Mouse (Mus musculus) heart, embryonic 14.5 days (tissue): ENCODE results near the gene Styx. TPM values are rescaled to one million over a fixed set of nuclear protein-coding genes. Genes with fewer than 3 reads are reported as not detected.

Source experiments
- ATAC-seq: fragments of 200-750 bp; cut with Nextera tagmentation; 2 replicates; pipeline ENCODE4 v1.8.0; 2017; ENCODE audit warnings: low read depth, moderate TSS enrichment; ENCODE audit not compliant: insufficient number of reproducible peaks, insufficient read depth, low FRiP score
- H3K27ac ChIP-seq, 2 experiments: fragments of 200-500 bp in 1 of 2; fragments of 300-500 bp in 1 of 2; sonication (generic) in 1 of 2; replicated peaks in 1 of 2; 2 replicates each; pipeline ENCODE4 v1.5.1; 2012 to 2014; ENCODE audit warnings: low read depth in 2 of 2, low read length in 2 of 2, control low read depth in 1 of 2, mild to moderate bottlenecking in 1 of 2, mixed read lengths in 1 of 2; ENCODE audit not compliant: control insufficient read depth in 1 of 2, insufficient read depth in 1 of 2
- H3K27me3 ChIP-seq: fragments of 300-500 bp; sonication (generic); 2 replicates; pipeline ENCODE4 v1.6.1; 2014; ENCODE audit warnings: mild to moderate bottlenecking, low read length, control low read depth; ENCODE audit not compliant: control insufficient read depth, insufficient read depth
- H3K36me3 ChIP-seq: fragments of 300-500 bp; sonication (generic); 2 replicates; pipeline ENCODE4 v1.6.1; 2014; ENCODE audit warnings: mild to moderate bottlenecking, control low read depth, low read length, mixed read lengths; ENCODE audit not compliant: control insufficient read depth, insufficient read depth
- H3K4me1 ChIP-seq, 2 experiments: fragments of 200-500 bp in 1 of 2; fragments of 300-500 bp in 1 of 2; sonication (generic) in 1 of 2; 2 replicates each; pipeline ENCODE4 v1.6.1; 2012 to 2014; ENCODE audit warnings: low read length in 2 of 2, control low read depth in 1 of 2, mixed read lengths in 1 of 2; ENCODE audit not compliant: control insufficient read depth in 2 of 2, insufficient read depth in 2 of 2
- H3K4me2 ChIP-seq: fragments of 300-500 bp; sonication (generic); 2 replicates; pipeline ENCODE4 v1.6.1; 2014; ENCODE audit warnings: mild to moderate bottlenecking, low read length
- H3K4me3 ChIP-seq, 2 experiments: fragments of 200-500 bp in 1 of 2; fragments of 300-500 bp in 1 of 2; sonication (generic) in 1 of 2; 2 replicates each; pipeline ENCODE4 v1.5.1; 2012 to 2014; ENCODE audit warnings: low read length in 2 of 2, mild to moderate bottlenecking in 2 of 2, control low read depth in 1 of 2, low read depth in 1 of 2, moderate library complexity in 1 of 2; ENCODE audit not compliant: control insufficient read depth in 1 of 2, insufficient read depth in 1 of 2
- H3K9ac ChIP-seq: fragments of 300-500 bp; sonication (generic); 2 replicates; pipeline ENCODE4 v1.6.1; 2014; ENCODE audit warnings: mild to moderate bottlenecking, low read length
- H3K9me3 ChIP-seq: fragments of 300-500 bp; sonication (generic); 2 replicates; pipeline ENCODE4 v1.6.1; 2016; ENCODE audit warnings: low read length, control low read depth; ENCODE audit not compliant: control insufficient read depth
- WGBS: fragments of 180-500 bp; shearing (Covaris S2); extraction: QIAGEN DNeasy Blood & Tissue Kit; methylation state at CpG from one replicate; pipeline ENCODE4 v1.1.7; 2014; 5-methylcytosine and 5-hydroxymethylcytosine counted together
- polyA plus RNA-seq: library from polyadenylated mRNA; unstranded; fragments of >200 nt; fragmentation: Nextera tagmentation; extraction: Ambion mirVana; gene quantifications from 2 replicates; pipeline ENCODE4 v1.2.1, GENCODE M21; 2014

The Styx gene
- polyA plus RNA-seq, 1 experiment from 2014 or later, result 73.9 TPM

- H3K27me3 ChIP-seq, result no peaks in the 10 kb centered on the region
- peaks cover 41% of the 10 kb centered on the region for H3K36me3 ChIP-seq
- no peak overlapping the region for H3K9ac ChIP-seq
- WGBS, result 90% methylated on average over 6 of the region's 6 CpGs
- H3K4me3 ChIP-seq, result no peak overlapping the region
- H3K27ac ChIP-seq, result no peak overlapping the region
- H3K4me2 ChIP-seq, result no peak overlapping the region
- H3K9me3 ChIP-seq, result no peaks in the 10 kb centered on the region
- no peak for ATAC-seq
- no peaks in the 10 kb centered on the region for H3K4me1 ChIP-seq
Measured at GRCm38 (mm10) chr14:45365196-45365587, 14.3 kb downstream of the Styx start.

- H3K27me3 ChIP-seq, result no peaks in the 10 kb centered on the region
- H3K4me3 ChIP-seq, result no peak overlapping the region
- H3K36me3 ChIP-seq, result peaks cover 43% of the 10 kb centered on the region
- H3K4me1 ChIP-seq, result no peaks in the 10 kb centered on the region
- no peak for ATAC-seq
- 90% methylated on average over 3 of the region's 3 CpGs for WGBS
- no peak overlapping the region for H3K27ac ChIP-seq
- H3K4me2 ChIP-seq, result no peak overlapping the region
- H3K9me3 ChIP-seq, result no peaks in the 10 kb centered on the region
- H3K9ac ChIP-seq, result no peak overlapping the region
Measured at GRCm38 (mm10) chr14:45378771-45379170, 27.9 kb downstream of the Styx start.

DNA sequence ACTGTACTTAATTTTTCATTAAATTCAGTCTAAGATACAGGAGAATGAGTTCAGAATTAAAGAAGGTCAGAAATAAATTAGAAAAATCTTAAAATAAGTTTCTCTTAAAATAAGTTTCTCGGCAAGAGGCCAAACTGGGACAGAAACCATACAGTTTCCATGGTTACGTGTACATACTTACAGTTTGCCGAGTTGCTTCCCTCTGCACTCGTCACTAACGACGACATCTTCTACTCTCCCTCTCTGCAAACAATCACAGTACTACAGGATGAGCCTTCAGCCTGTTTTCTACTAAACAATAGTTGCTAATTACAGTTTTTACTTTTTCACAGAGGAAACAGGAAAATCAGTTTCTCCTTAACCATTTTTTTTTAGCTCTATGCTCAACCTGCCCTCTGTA, 29.9 kb downstream of the Styx start:
- Histone ChIP-seq H3K27me3 (no peaks in the 10 kb centered on the region), H3K27ac (no peak overlapping the region), H3K4me2 (no peak overlapping the region), H3K4me1 (no peaks in the 10 kb centered on the region), H3K36me3 (peaks cover 43% of the 10 kb centered on the region), H3K9me3 (no peaks in the 10 kb centered on the region), H3K9ac (no peak overlapping the region), H3K4me3 (no peak overlapping the region)
- no peak for ATAC-seq
- WGBS, result 84% methylated on average over 6 of the region's 6 CpGs

- H3K27ac ChIP-seq, result no peak overlapping the region
- no peak overlapping the region for H3K9ac ChIP-seq
- no peak overlapping the region for H3K4me3 ChIP-seq
- no peaks in the 10 kb centered on the region for H3K9me3 ChIP-seq
- peaks cover 43% of the 10 kb centered on the region for H3K36me3 ChIP-seq
- no peak for ATAC-seq
- peaks cover 0 to 8% of the 10 kb centered on the region in 2 experiments; a peak in 2 of 4 replicates for H3K4me1 ChIP-seq
- WGBS, result 82% methylated on average over 4 of the region's 4 CpGs
- H3K4me2 ChIP-seq, result no peak overlapping the region
- H3K27me3 ChIP-seq, result no peaks in the 10 kb centered on the region
Measured at GRCm38 (mm10) chr14:45382912-45383311, 32.0 kb downstream of the Styx start.

GRCm38 (mm10) chr14:45385596-45385995, 34.7 kb downstream of the Styx start:
- no peak for ATAC-seq
- Histone ChIP-seq H3K4me2 (no peak overlapping the region), H3K4me3 (no peak overlapping the region), H3K9me3 (no peaks in the 10 kb centered on the region), H3K9ac (no peak overlapping the region), H3K27me3 (no peaks in the 10 kb centered on the region), H3K36me3 (peaks cover 21% of the 10 kb centered on the region), H3K4me1 (peaks cover 0 to 9% of the 10 kb centered on the region in 2 experiments; a peak in 2 of 4 replicates), H3K27ac (no peak overlapping the region)
- WGBS, result 91% methylated on average over 2 of the region's 2 CpGs

DNA sequence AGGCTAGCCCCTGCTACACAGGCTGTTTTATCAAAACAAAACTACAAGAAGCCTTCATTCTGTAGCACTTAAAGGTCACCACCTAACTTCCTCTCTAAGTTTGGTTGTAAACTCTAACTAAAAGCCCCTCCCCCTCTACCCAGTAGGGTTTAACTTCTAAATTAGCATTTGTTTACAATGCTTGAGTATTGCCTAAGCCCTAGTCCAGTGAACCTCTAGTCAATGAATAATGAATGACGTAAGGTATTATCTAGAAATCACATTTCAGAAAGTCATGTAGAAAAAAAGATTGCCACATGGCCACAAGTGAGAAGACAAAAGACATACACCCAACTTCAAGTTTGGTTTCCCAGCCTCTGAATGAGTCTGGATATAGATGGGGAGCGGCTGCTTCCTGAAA, 36.6 kb downstream of the Styx start:
- Histone ChIP-seq H3K36me3 (peaks cover 5% of the 10 kb centered on the region), H3K27ac (no peak overlapping the region), H3K4me2 (peak overlapping the region; percentile 83), H3K27me3 (no peaks in the 10 kb centered on the region), H3K4me1 (peaks cover 0 to 9% of the 10 kb centered on the region in 2 experiments; a peak in 2 of 4 replicates), H3K9ac (peak overlapping the region; percentile 97), H3K4me3 (peak overlapping the region; percentile 72 to 88; a peak in 3 of 4 replicates), H3K9me3 (no peaks in the 10 kb centered on the region)
- 29% methylated on average over 2 of the region's 2 CpGs for WGBS
- ATAC-seq, result no peak

DNA sequence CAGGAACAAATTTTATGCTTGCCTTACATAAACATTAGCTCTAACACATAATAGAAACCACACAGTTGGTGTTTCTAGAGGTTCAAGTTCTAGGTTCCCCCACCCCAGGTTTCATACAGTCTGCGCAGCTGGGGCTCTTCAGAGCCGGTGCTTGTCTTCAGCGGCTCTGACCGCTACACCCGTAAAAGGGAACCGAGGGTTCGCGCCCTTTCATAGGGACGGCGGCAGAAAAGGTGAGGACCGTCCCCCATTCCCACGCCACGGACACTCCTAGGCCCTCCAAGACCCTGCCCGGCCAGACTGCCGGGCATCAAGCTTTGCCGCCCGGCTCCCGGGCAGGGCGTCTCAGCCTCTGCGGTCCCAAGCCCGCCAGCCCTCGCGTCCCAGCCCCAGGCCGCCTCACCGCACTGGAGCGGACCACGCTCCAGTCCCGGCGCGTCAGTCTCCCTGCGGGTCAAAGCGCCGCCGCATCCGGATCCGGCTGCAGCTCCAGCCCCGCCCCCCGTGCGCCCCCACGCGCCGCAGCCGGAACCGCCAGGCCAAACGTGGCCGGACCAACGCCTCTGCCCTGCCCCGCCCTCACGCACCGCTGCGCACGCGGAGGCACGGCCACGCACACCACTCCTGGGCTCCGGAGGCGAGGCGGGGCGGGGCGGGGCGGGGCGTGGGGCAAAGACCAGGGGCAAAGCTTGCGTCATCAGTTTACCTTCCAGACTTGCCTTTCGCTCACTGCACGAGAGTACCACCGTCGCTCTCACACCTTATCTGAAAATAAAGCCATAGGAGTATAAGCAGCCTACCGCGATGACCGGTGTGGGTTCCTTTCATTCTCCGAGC, 37.7 kb downstream of the Styx start:
- Histone ChIP-seq H3K4me2 (peak overlapping the region; percentile 83), H3K27me3 (no peaks in the 10 kb centered on the region), H3K9me3 (no peaks in the 10 kb centered on the region), H3K9ac (peak overlapping the region; percentile 97), H3K27ac (peak overlapping the region; percentile 72 to 87), H3K4me3 (peak overlapping the region; percentile 72 to 88), H3K4me1 (peaks cover 0 to 9% of the 10 kb centered on the region in 2 experiments; a peak in 2 of 4 replicates), H3K36me3 (no peaks in the 10 kb centered on the region)
- under 1% methylated on average over 62 of the region's 71 CpGs for WGBS
- ATAC-seq, result peak; percentile 98
